Mouse (Mus musculus) liver (tissue): ENCODE results near the gene Nphs2.
"Not testable (repeated sequence)": the region's sequence is repeated elsewhere in the genome, so short reads cannot be mapped to it uniquely, and the experiment has no call there.

ENCODE experiments used
- DNase-seq: peaks from one replicate; pipeline ENCODE4 v3.0.0-alpha.2; 2020; ENCODE audit warnings: mixed read lengths

Gene Nphs2

DNA sequence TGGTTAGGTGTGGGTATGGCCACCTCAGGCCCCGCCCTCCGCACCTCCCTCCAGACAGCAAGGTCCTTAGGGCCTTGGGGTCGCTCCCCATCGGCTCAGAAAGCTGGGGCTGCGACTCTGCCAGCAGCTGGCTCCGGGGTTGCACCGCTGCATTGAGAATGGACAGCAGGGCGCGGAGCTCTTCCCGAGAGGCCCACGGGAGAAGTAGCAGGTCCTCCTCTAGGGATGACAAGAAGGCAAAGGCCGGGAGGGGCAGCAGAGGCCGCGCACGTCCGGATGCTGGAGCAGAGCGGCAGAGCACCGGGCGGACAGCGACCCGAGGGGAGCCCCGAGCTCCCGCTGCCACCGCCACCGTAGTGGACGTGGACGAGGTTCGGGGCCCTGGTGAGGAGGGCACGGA, at the start of gene Nphs2:
Gene Nphs2 (plus strand): TSS at position 98 of the 400 bp plus-strand sequence.
- DNase-seq = peak; percentile 6

DNA sequence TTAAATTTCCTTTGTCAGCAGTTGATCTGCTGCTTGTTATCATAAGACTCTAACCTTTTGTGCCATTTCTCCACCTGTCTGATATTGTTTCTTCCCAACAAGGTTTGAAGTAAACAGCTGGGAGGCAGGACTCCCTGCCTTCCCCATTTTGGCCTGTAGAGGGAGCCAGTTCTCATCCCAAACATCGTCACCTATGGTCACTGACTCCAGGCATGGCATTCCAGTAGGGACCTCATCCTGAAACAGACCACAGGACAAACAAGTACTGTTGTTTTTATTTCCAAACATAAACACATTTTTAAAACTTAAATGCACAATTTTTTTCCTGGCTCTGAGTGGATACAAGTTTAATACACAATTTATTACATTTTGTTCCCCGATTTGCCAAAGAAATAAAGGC, 47.2 kb upstream of the Nphs2 start:
- peak; percentile 52 for DNase-seq

DNA sequence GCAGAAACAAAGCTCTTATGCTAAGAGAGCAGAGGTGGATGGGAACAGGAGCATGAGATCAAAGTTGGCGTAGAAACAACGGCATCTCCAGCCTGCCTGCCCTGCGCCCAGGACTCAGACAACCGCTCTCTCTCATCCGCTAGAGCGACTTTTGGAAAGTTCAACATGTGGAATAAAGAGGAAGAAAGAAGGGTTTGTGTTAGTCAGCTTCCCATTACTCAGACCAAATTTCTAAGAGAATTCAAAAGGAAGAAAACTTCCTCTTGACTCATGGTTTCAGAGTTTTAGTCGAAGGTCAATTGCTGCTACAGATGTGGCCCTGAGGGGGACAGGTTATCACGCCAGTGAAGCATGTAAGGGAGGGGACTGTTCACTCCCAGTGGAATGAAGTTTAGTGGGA, 46.6 kb upstream of the Nphs2 start:
- DNase-seq = no peak

DNA sequence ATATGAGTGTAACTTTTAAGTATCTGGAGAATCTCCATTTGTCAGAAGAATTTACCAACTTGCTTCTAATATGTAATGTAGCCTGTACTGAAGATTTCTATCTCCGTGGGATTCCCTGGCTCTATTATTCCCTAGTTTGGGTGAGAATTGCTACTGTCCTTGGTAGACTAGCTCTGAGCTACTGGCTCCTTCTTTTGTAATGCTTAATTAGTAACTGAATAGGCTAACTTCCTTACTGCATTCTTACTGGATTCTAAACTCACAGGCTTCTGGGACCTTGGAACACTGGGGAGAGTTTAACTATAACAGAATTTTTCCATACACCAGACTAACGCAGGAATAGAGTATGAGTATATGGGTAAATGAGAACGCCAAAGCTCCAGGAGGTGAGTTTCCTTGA, 42.0 kb upstream of the Nphs2 start:
- DNase-seq = not testable (repeated sequence)

DNA sequence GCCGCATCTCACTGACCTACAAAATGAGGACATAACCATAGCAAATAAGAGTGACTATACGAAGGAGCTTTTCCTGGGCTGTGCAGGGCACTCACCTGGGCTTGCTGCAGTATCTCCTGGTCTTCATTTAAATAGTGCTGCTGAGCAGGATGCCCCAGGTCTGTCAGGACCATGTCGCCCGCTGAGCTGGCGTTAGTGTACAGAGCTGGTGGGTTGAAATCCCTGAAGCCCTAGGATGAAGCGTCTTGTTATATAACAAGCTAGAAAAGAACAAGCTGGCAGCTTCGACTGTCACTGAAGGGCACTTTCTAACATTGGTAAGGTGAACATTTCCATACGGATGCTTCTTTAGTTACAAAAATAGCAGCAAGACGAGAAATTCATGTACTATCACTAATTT, 40.1 kb upstream of the Nphs2 start:
- no peak for DNase-seq

DNA sequence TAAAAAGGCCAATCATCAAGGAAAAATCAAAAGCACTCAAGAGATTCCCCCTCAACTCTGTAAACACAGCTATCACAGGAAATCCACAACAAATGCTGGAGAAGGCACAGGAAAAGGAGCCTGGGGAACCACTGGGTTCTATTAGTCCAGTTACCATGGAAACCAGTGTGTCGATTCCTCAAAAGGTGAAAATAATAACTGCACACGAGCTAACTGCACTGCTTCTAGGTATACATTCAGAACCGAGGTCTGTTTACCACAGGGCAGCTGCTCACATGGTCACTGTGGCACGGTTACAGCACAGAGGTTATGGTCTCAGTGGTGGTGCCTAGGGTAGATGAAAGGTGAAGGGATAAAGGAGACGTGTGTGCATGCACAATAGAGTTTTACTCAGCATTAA, 38.9 kb upstream of the Nphs2 start:
- no peak for DNase-seq

DNA sequence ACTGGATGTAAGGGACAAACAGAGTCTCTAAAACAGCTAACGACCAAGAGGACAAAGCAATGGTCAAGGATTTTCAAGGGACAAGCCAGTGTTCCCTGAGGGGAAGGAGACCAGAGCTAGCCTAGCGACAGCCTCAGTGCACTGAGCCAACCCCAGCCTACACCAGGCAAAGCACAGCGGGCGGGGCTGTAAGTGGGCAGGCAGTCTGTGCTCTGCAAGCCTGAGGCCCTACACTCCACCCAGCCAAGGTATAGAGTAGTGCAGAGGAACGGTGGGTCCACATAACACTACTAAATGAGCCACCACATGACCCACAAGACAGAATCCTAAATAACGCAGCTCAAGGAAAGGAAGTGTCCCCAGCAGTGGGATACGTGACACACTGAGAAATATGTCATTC, 36.9 kb upstream of the Nphs2 start:
- no peak for DNase-seq

DNA sequence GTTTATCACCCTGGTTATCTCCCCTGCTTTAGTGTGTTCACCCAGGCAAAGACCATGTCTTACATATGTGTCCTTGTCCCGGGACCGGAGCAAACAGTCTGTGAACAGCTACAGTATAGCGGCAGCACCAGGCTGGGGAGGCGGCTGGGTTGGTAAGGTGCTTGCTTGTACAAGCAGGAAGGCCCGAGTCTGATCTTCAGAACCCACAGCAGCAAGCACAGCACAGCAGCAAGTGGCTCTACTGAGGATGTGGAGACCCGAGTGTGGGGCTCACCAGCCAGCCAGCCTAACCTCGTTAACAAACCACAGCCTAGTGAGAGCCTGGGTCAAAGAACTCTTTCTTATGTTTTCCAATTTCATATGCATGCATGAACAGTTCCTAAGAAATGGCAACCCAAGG, 30.4 kb upstream of the Nphs2 start:
- DNase-seq = no peak

DNA sequence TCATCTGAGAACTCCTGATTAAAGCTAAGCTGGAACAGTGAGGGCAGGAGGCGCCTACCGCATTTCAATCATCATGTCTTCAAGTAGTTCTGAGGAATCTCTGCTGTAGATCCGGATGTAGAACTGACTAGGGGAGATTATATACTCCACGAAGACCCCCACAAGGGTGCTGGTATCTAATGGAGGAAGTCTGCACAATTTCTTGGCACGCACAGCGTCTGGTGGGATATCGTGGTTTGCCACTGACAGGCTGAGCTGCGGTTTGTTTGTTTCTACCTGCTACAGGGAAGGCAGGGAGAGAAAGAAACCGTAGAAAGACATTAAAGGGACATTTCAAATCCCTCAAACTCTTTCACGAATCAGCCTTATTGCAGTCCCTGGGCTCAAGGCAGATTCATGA, 26.3 kb upstream of the Nphs2 start:
- DNase-seq = no peak

DNA sequence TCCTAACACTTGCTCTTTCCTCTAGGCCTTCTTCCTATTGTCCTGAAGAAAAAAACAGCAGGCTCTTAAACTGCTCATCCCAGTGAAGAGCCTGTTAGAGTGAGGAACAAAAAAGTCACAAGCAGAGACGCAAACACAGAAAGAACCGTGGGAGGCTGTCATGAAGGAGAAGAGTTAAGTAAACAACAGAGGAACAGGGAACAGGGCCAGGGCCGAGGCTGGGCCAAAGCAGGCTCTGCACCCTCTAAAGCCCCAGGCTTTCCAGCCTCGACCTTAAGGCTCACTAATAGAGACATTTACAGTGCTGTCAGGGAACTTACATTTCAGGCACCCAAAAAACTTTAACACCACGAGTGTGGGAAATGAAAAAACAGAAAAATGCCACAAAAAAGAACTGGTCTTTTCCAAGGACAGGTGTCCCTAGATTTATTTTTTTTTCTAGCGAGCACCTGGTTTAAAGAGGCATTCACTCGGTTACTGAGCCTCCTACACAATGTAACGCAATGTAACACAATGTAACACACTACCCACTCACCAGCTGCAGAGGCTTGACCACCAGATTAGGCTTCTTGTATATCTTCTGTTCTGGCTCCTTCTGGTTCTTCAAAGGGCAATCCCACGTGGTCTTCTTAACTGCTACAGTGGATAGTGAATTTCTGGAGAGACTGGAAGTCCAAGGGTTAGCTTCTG, 25.5 kb upstream of the Nphs2 start:
- no peak for DNase-seq

DNA sequence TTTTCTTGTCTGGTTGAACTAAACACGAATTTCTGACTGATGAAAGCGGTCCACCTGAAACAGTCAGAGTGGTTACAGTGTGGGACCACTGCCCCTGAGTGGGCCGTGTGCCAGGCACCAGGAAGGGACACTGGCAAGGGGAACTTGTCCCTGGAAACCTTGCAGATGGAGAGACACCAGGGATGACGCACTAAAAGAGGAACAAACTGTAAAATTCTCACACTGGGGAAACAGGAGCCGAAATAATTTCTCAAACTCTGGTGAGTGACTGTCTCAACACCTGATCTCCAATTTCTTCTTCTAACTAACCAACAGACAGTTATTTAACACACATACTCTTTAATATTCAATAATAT, 25.0 kb upstream of the Nphs2 start:
- no peak for DNase-seq

DNA sequence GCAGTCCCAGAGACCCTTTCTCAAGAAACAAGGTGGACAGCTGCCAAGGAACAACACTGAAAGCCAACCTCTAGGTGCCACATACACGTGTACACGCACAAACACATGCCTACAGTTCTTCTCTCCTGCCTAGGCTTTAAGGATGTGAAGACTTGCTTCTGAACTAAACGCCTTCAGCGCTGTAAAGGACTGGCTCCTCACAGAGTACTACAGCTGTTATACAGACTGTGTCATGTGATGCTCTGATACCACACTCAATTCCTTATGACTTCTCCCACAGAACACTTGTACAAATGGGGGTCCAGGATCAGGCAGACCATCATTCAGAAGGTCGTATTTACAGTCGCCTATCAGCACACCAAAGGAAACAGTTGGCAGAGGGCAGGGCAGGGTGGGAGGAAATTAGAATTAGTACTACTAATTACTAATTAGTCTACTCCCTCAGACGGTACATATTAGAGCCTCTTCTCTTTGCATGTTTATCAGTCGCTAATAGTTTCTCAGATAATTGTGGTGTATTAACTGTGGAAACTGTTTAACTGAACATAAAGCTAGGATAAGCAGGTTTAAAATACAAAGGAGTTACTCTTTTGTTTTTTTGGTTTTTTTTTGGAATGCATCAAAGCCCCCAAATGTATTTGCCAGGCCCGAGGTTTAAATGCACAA, 21.8 kb upstream of the Nphs2 start:
- DNase-seq = no peak

DNA sequence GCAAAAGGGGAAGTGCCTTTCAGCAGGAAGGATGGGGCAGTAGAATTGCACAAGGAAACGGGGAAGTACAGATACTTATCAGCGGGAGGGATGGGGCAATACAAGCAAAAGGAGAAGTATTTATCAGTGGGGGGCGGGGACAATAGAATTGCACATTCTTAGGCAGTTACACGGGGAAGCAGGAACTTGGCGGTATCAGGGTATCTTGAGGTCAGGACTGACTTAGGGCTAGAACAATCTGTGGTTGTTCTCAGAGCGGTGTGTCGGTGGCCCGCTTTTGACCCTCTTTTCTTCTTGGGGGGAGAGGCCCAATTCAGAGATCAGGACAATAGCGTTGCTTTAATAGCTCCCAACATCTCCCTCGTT, 21.3 kb upstream of the Nphs2 start:
- not testable (repeated sequence) for DNase-seq

DNA sequence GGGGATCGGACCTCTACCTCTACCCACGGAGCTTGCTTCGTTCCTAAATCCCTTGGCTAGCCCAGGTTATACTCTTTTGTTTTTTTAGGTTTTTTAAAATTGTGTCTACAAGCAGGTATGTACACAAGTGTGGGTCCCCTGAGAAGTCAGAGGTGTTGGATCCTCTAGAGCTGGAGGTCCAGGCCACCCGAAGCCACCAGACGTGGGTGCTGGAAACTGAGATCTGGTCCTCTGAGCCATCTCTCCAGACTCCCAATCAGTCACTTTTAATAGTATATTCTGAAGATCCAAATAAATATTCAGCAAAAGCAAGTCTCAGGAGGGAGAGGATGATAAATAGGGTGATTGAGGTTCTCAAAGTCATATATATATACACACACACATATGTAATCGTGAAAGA, 20.5 kb upstream of the Nphs2 start:
- no peak for DNase-seq

DNA sequence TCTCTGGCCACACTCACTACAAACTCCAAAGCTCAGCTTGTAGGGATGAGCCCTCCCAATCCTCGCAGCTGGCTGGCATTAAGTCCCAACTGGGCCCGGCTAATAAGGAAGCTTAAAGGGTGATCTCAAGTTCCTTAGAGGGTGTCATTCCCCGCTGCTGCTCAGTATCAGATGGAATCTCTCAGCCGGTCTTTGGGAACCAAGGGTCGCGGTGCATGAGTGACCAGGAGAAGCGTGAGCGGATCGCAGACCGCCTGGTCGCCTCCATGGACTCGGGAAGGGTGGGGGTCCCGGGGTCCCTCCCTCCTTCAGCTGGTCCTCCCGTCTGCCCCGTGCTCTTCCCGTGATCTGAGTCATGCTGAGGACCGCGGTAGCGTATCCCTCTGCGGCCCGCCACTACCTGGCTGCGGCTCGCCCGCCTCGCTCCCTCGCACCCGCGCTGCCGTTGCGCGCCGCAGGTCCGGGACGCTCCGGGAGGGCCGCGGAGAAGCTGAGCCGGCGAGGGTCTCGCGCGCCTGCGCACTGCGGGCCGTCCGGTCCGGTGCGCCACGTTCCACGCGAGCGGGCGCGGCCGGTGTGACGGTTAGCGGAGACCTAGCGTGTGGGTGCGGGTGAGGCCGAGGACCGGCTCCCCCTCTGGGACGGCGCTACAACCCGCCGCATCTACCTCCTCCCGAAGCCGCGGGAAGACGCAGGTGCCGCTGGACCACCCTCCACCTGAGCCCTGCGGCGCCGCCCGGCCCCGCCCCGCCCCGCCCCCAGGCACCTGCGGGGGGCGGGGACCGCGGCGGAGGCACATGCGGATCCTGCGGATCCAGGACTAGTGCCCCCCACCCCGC, 7.4 kb upstream of the Nphs2 start, which contains the start of gene Tdrd5:
Gene Tdrd5 (minus strand): TSS at position 754 of the 839 bp plus-strand sequence.
- DNase-seq = peak; percentile 14

DNA sequence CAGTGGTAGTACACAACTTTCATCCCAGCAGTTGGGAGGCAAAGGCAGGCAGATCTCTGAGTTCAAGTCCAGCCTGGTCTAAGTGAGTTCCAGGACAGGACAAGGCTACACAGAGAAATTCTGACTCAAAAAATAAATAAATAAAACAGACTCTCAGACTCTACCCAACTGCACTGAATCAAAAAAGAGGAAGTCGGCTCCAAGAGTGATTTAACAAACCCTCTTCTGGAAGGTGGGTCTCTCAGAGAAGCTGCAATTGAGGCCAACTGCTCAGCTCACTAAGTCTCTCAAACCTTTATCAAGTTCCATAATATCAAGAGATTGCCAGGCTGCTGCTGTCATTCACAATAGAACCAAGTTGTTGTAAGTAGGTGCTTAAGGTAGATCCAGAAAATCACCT, 1.9 kb upstream of the Nphs2 start:
- DNase-seq = no peak

DNA sequence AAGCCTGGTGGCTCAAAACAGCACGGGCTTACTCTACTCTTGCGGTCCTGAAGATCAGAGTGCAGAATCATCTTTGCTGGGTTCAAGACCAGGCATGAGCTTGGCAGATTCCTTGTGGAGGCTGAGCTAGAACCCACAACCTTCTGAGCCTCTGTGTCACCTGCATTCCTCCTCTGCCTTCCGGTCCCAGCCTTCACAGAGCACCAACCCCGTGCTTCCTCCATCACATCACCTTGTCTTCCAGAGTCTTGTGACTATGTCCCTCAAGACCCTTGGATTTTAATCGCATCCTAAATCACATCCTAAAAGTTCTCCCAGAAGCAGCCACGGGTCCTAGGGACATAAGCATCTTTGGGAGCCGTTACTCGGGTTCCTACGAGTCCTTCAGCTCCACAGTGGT, 12.6 kb downstream of the Nphs2 start:
- DNase-seq = no peak

DNA sequence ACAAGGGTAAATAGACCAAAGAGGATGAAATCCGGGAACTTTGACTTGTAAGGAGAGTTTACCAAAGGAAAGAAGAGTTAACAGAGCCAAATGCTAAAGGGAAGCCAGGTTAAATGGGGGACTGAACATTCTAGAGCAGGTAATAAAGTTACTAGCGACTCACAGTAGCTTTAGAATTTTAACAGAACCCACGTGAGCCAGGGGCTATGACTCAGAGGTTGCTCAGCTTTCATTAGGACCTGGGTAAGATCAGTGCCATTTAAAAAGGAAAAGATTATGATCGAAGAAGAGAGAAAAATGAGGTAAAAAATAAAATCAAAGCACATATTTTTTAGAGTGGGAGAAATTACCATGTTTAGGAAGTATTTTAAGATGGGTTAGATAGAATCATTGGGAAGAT, 30.3 kb downstream of the Nphs2 start:
- DNase-seq = no peak

DNA sequence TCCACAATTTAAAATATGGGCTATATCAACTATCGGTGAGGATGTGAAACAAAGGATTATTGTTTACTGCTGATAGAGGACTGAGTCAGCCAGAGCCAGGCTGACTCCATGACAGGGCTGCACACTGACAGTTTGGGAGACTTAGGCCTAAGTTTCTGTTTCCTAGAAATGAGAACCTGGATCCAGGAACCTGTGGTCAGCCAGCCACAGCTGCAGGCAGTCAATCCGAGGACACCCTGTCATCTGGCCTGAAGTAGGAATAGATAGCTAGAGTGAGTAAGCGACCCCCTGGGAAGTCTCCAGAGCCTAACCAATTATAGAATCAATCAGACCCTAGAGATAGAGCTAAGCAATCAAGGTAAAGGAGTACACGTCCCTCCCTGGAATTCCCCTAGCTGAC, 33.9 kb downstream of the Nphs2 start:
- DNase-seq = no peak

DNA sequence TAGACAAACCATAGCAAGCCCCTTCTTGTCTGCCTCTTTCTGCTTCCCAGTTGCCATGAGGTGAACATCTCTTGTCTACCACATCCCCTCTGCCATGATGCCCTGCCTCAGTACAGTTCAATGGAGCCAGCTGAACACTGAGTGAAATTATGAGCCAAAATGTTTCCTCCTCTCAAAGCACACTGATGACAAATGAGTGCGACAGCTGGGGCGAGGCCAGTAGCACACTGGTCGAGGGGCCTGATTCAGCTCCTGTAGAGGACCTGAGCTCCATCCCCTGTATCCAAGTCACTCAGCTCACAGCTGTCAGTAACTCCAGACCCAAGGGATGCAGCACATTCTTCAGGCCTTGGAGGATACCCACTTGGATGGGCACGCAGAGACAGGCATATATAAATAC, 35.1 kb downstream of the Nphs2 start:
- DNase-seq = no peak

DNA sequence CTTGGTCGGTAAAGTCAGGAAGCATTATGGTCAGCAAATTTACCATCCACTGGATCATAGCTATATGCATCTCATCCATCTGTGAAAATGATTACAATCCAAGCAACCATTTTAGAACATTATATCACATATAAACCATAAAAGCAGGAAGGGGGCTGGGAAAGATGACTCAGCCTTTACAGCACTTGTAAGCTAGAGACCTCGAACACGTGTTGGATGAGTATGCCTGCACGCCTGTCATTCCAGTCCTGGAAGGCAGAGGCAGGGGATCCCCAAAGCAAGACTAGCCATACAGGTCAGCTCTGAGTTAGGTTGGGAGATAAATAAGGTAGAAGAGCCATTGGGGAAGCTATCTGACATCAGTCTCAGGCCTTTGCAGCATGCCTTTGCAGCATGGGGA, 38.5 kb downstream of the Nphs2 start:
- no peak for DNase-seq

DNA sequence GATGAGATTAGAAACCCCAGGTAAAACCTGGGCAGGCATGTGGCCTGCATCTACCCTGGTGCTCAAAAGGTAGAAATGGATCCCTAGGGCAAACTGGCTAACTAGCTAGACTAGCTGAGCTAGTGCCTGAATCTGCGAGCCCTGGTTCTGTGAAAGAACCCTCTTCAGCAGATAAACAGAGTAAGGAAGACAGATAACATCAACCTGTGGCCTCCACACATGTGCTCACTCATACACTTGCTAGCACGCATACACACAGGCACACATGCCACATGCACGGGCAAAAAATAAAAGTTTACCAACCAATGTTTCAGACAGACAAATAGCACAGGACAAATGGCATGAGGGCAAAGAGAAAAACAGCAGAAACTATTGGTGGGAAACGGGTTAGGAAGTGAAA, 39.9 kb downstream of the Nphs2 start:
- no peak for DNase-seq

DNA sequence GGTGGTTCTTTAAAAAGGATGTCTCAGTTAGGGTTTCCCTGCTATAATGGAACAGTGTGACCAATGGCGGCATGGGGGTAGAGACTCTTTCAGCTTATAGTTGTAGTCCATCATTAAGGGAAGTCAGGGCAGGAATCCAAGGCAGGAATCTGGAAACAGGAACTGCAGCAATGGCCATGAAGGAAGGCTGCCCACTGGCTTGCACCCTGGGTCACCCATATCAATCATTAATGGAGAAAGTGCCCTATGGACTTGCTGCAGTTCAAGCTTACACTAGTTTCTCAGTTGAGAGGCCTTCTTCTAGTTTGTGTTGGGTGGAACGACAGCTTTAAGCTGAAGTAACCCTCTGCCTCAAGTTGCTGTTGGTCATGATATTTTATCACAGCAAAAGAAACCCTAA, 41.9 kb downstream of the Nphs2 start:
- no peak for DNase-seq

DNA sequence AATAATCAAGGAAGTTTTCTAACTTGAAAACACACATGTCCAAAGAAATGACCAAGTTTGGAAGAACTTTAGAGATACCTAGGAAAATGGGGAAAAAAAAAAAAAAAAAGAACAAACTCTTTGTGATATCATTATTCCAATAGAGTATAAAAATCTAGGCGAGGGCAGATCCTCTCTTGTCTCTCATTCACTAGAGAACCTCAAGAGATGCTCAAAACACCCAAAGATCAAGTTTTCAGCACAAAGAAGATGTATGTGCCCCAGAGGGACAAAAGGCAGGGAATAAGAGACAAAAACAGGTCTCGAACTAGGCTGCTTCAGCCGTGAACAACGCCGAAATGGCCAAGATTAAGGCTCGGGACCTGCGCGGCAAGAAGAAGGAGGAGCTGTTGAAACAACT, 55.2 kb downstream of the Nphs2 start, which contains the start of gene Gm2000:
Gene Gm2000 (plus strand): TSS at position 301 of the 400 bp plus-strand sequence.
- DNase-seq = no peak
